Comparison of ENCODE assay signal across 9 mouse cellular contexts in the genomic region with DNA sequence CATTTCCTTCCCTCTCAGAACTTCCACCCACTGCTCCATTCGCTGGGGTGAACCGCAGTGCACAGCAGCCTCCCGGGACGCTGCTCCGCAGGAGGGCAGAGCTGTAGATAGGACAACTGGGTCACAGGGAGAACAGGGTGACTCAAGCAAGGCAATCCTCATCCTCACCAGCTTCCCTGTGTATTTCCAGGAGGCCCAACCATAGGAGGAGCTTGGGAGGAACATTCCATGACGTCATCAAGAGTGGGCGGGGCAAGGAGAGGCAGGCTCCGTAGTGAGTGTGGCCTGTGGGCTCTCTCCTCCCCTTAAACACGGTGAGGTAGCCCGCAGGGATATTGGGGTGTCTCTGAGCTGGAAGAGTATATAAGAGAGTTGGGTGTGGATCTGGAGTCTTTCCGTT. TPM values are rescaled to one million over a fixed set of nuclear protein-coding genes. Genes with fewer than 3 reads are reported as not detected.
DNase-seq lines count a peak whose midpoint lies in the region; ATAC-seq and TF ChIP-seq lines count a peak whose summit lies in the region.
"Had no signal": no experiment of that assay in that cellular context is flagged by ENCODE, and none has a peak within 500 bp of the region (broad histone marks: within the 10 kb centered on the region; RNA-seq: fewer than 3 reads in every experiment).

No protein-coding gene starts in this region.

- no peaks in the 10 kb centered on the region for H3K4me1 ChIP-seq in thymus, adult 2 months (replicated peaks; ENCODE audit: control insufficient read depth, insufficient read depth, low read length)
- H3K4me1 ChIP-seq in hindbrain, postnatal 0 days (ENCODE audit: insufficient read depth, low read length), result peaks cover 8% of the 10 kb centered on the region; the same call in 1 of the 2 replicates
- H3K4me1 ChIP-seq in limb, embryonic 14.5 days (ENCODE audit: control insufficient read depth, insufficient read depth, low read length), result no peaks in the 10 kb centered on the region

- H3K4me3 ChIP-seq in thymus, adult 2 months (ENCODE audit: control insufficient read depth, insufficient read depth, low read length), result no peak overlapping the region
- H3K4me3 ChIP-seq in hindbrain, postnatal 0 days (ENCODE audit: low read length), result no peak overlapping the region
- no peak overlapping the region for H3K4me3 ChIP-seq in limb, embryonic 14.5 days (replicated peaks; ENCODE audit: low read length)

- no peak overlapping the region for H3K4me2 ChIP-seq in hindbrain, postnatal 0 days (ENCODE audit: low read depth, low read length)
- no peak overlapping the region for H3K4me2 ChIP-seq in limb, embryonic 14.5 days (replicated peaks; ENCODE audit: low read depth, low read length, severe bottlenecking)

- no peaks in the 10 kb centered on the region for H3K27me3 ChIP-seq in thymus, adult 2 months (ENCODE audit: control insufficient read depth, insufficient read depth, low read length)
- no peaks in the 10 kb centered on the region for H3K27me3 ChIP-seq in hindbrain, postnatal 0 days (ENCODE audit: insufficient read depth, low read length)
- H3K27me3 ChIP-seq in limb, embryonic 14.5 days (ENCODE audit: control insufficient read depth, insufficient read depth, low read length), result no peaks in the 10 kb centered on the region

- no peaks in the 10 kb centered on the region for H3K36me3 ChIP-seq in thymus, adult 2 months (ENCODE audit: control insufficient read depth, insufficient read depth, low read length)
- H3K36me3 ChIP-seq in hindbrain, postnatal 0 days (ENCODE audit: insufficient read depth, low read length), result no peaks in the 10 kb centered on the region
- no peaks in the 10 kb centered on the region for H3K36me3 ChIP-seq in limb, embryonic 14.5 days (ENCODE audit: control insufficient read depth, insufficient read depth, low read length)

- DNase-seq in adrenal gland, adult 2 months, result peak; percentile 18
- no peak for DNase-seq in adrenal gland, adult 18-20 months (ENCODE audit: low spot score in 2 of 2)
- peak; percentile 5 for DNase-seq in thymus, adult 2 months
- no peak for DNase-seq in thymus, postnatal 10 days (ENCODE audit: low spot score in 2 of 2)
- DNase-seq in hindbrain, postnatal 0 days (ENCODE audit: low spot score), result peak; percentile 63
- peak; percentile 31 for DNase-seq in limb, embryonic 14.5 days (ENCODE audit: low spot score)
- peak; percentile 59 for DNase-seq in right cerebral cortex, postnatal 14 days

- no peak overlapping the region for H3K27ac ChIP-seq in thymus, adult 2 months (ENCODE audit: control insufficient read depth, insufficient read depth, low read length)
- peak overlapping the region; percentile 58 for H3K27ac ChIP-seq in hindbrain, postnatal 0 days
- H3K27ac ChIP-seq in limb, embryonic 14.5 days (replicated peaks; ENCODE audit: low read depth, low read length), result no peak overlapping the region
- H3K27ac ChIP-seq: liver, embryonic 14.5 days had no signal

- H3K9me3 ChIP-seq in hindbrain, postnatal 0 days (ENCODE audit: low read length), result no peaks in the 10 kb centered on the region
- H3K9me3 ChIP-seq in limb, embryonic 14.5 days (ENCODE audit: control insufficient read depth, low read length), result no peaks in the 10 kb centered on the region

- TF ChIP-seq POLR2A in thymus, adult 2 months (IDR thresholded peaks at IDR 0.05; ENCODE audit: control insufficient read depth, extremely low read depth, insufficient read depth, low read length, poor library complexity), result no peak
- no peak for TF ChIP-seq POLR2A in limb, embryonic 14.5 days (IDR thresholded peaks at IDR 0.05; ENCODE audit: borderline replicate concordance, extremely low read depth, insufficient read depth, insufficient read length)

- peak; percentile 46; the same call in 1 of the 2 replicates for ATAC-seq in hindbrain, postnatal 0 days
- 0 out of 2 replicates have a peak, but pooled peaks have one; percentile 19 for ATAC-seq in limb, embryonic 14.5 days (ENCODE audit: low FRiP score, low read depth)
- no peak for ATAC-seq in erythroid progenitor cell, adult 5-6 weeks (replicated peaks; ENCODE audit: low FRiP score, poor library complexity, severe bottlenecking)

- H3K9ac ChIP-seq in hindbrain, postnatal 0 days (replicated peaks; ENCODE audit: low read length), result no peak overlapping the region
- H3K9ac ChIP-seq in limb, embryonic 14.5 days (ENCODE audit: low read depth, low read length, severe bottlenecking), result no peak overlapping the region
- H3K9ac ChIP-seq: liver, embryonic 14.5 days had no signal

- WGBS in thymus, adult 2 months, result 53% methylated on average over 11 of the region's 11 CpGs
- WGBS in hindbrain, postnatal 0 days, result 30% methylated on average over 11 of the region's 11 CpGs
- 39% methylated on average over 11 of the region's 11 CpGs for WGBS in limb, embryonic 14.5 days

- no peak for TF ChIP-seq CTCF in thymus, adult 2 months (IDR thresholded peaks at IDR 0.05; ENCODE audit: borderline replicate concordance, control insufficient read depth, extremely low read depth, insufficient read depth, low read length, poor library complexity)
- no peak for TF ChIP-seq CTCF in hindbrain, postnatal 0 days (IDR thresholded peaks at IDR 0.05; ENCODE audit: low read depth)

RNA-seq across cellular contexts. Expression of gene Gm6588, which starts 44.3 kb away (rescaled TPM):
- total RNA-seq in adrenal gland, adult 2 months (2021), result not detected
- not detected in 2 replicates for polyA plus RNA-seq in adrenal gland, adult 2 months (2012; rRNA removed)
- not detected for total RNA-seq in adrenal gland, adult 18-20 months (2021)
- polyA plus RNA-seq in thymus, adult 2 months (2012; rRNA removed), result 0.07 TPM in 1 of 2 replicates, not detected in the other
- not detected in 2 replicates for total RNA-seq in hindbrain, postnatal 0 days (2014; rRNA removed)
- polyA plus RNA-seq in hindbrain, postnatal 0 days (2015; fragmentation: Nextera tagmentation; extraction: Ambion mirVana), result 0.25 and 0.58 TPM in 2 replicates
- polyA plus RNA-seq in limb, embryonic 14.5 days (2012; rRNA removed), result not detected in 2 replicates
- polyA plus RNA-seq in limb, embryonic 14.5 days (2014; fragmentation: Nextera tagmentation; extraction: Ambion mirVana), result not detected in 2 replicates
- not detected in 2 replicates for total RNA-seq in erythroid progenitor cell, adult 5-6 weeks (2015; ENCODE audit: low replicate concordance)
- total RNA-seq in erythroid progenitor cell, adult 5-6 weeks (2017; ENCODE audit: low replicate concordance), result not detected in 2 replicates
- polyA plus RNA-seq: liver, embryonic 14.5 days had no signal

Comparison
In these comparisons a context has a peak if more than half of its experiments do, and no peak if none do; other contexts are left out.
1. DNase-seq: peak in adrenal gland, adult 2 months (single experiment), thymus, adult 2 months (single experiment), hindbrain, postnatal 0 days (single experiment), limb, embryonic 14.5 days (single experiment) and right cerebral cortex, postnatal 14 days (single experiment); none in adrenal gland, adult 18-20 months (0 of 2) and thymus, postnatal 10 days (0 of 2).